21 mouse cellular contexts compared by ENCODE assay signal in the genomic region with DNA sequence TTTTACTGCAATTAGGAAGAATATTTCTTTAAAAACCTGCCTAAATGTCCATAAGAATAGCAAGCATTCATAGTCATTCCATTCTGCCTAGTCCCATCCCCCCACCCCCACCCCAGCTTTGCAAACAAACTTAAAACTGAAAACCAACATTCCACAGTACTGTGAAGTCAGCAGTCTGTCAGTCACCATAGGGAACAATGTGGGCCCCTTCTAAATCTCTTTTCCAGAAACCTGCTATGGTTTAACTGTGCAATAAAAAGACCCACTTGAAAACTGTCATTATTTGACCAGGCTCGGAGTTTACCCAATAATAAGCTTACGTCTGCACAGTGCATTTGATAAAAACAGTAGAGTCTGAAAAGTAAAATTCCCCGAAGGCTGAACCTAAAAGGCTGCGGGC. TPM values are rescaled to one million over a fixed set of nuclear protein-coding genes. Genes with fewer than 3 reads are reported as not detected.
DNase-seq lines count a peak whose midpoint lies in the region; ATAC-seq and TF ChIP-seq lines count a peak whose summit lies in the region.
"Had no signal": no experiment of that assay in that cellular context is flagged by ENCODE, and none has a peak within 500 bp of the region (broad histone marks: within the 10 kb centered on the region; RNA-seq: fewer than 3 reads in every experiment).

No protein-coding gene starts in this region.

- ATAC-seq in lung, postnatal 0 days, result no peak; the same call in 1 of the 2 replicates
- ATAC-seq in limb, embryonic 14.5 days (ENCODE audit: low FRiP score, low read depth), result peak; percentile 87
- ATAC-seq: midbrain, embryonic 15.5 days had no signal

- no peak overlapping the region for H3K4me3 ChIP-seq in kidney, adult 2 months (ENCODE audit: insufficient read depth, low read depth, low read length)
- no peak overlapping the region for H3K4me3 ChIP-seq in lung, postnatal 0 days (ENCODE audit: low read depth, low read length)
- no peak overlapping the region for H3K4me3 ChIP-seq in limb, embryonic 14.5 days (replicated peaks; ENCODE audit: low read length)
- H3K4me3 ChIP-seq: embryonic facial prominence, embryonic 13.5 days; liver, embryonic 13.5 days; midbrain, embryonic 15.5 days; stomach, embryonic 15.5 days had no signal

- H3K4me2 ChIP-seq in lung, postnatal 0 days (replicated peaks; ENCODE audit: low read depth, low read length), result no peak overlapping the region; the same call in 1 of the 2 replicates
- no peak overlapping the region for H3K4me2 ChIP-seq in limb, embryonic 14.5 days (replicated peaks; ENCODE audit: low read depth, low read length, severe bottlenecking)
- H3K4me2 ChIP-seq: embryonic facial prominence, embryonic 13.5 days; liver, embryonic 13.5 days; midbrain, embryonic 15.5 days; stomach, embryonic 15.5 days had no signal

- no peaks in the 10 kb centered on the region for H3K27me3 ChIP-seq in kidney, adult 2 months (replicated peaks; ENCODE audit: control insufficient read depth, insufficient read depth, low read length)
- H3K27me3 ChIP-seq in lung, postnatal 0 days (replicated peaks; ENCODE audit: insufficient read depth, low read length), result no peaks in the 10 kb centered on the region
- H3K27me3 ChIP-seq in limb, embryonic 14.5 days (ENCODE audit: control insufficient read depth, insufficient read depth, low read length), result no peaks in the 10 kb centered on the region
- H3K27me3 ChIP-seq: embryonic facial prominence, embryonic 13.5 days; liver, embryonic 13.5 days; midbrain, embryonic 15.5 days; stomach, embryonic 15.5 days had no signal

- H3K9ac ChIP-seq in lung, postnatal 0 days (replicated peaks; ENCODE audit: low read depth), result no peak overlapping the region
- no peak overlapping the region for H3K9ac ChIP-seq in limb, embryonic 14.5 days (ENCODE audit: low read depth, low read length, severe bottlenecking)
- H3K9ac ChIP-seq: embryonic facial prominence, embryonic 13.5 days; liver, embryonic 13.5 days; midbrain, embryonic 15.5 days; stomach, embryonic 15.5 days had no signal

- no peak for TF ChIP-seq POLR2A in kidney, adult 2 months (IDR thresholded peaks at IDR 0.05; ENCODE audit: low read depth, low read length)
- TF ChIP-seq POLR2A in limb, embryonic 14.5 days (IDR thresholded peaks at IDR 0.05; ENCODE audit: borderline replicate concordance, extremely low read depth, insufficient read depth, insufficient read length), result no peak

- H3K4me1 ChIP-seq in kidney, adult 2 months (ENCODE audit: control insufficient read depth, insufficient read depth, low read length), result peaks cover 10% of the 10 kb centered on the region
- H3K4me1 ChIP-seq in lung, postnatal 0 days (ENCODE audit: insufficient read depth, low read depth, low read length), result no peaks in the 10 kb centered on the region
- no peaks in the 10 kb centered on the region for H3K4me1 ChIP-seq in limb, embryonic 14.5 days (ENCODE audit: control insufficient read depth, insufficient read depth, low read length)
- H3K4me1 ChIP-seq: liver, embryonic 13.5 days; midbrain, embryonic 15.5 days; stomach, embryonic 15.5 days had no signal

- no peak for TF ChIP-seq CTCF in kidney, adult 2 months (conservative IDR thresholded peaks at IDR 0.05; ENCODE audit: insufficient read depth, insufficient read length, low read depth, low read length)
- no peak for TF ChIP-seq CTCF in lung, postnatal 0 days (IDR thresholded peaks at IDR 0.05)

- WGBS in kidney, adult 2 months, result 40% methylated on average over 4 of the region's 4 CpGs
- WGBS in lung, postnatal 0 days, result 53% methylated on average over 4 of the region's 4 CpGs
- WGBS in limb, embryonic 14.5 days, result 12% methylated on average over 4 of the region's 4 CpGs

- no peaks in the 10 kb centered on the region for H3K36me3 ChIP-seq in kidney, adult 2 months (ENCODE audit: control insufficient read depth, insufficient read depth, low read length)
- H3K36me3 ChIP-seq in lung, postnatal 0 days (ENCODE audit: insufficient read depth, low read length), result no peaks in the 10 kb centered on the region
- no peaks in the 10 kb centered on the region for H3K36me3 ChIP-seq in limb, embryonic 14.5 days (ENCODE audit: control insufficient read depth, insufficient read depth, low read length)
- H3K36me3 ChIP-seq: embryonic facial prominence, embryonic 13.5 days; liver, embryonic 13.5 days; midbrain, embryonic 15.5 days; stomach, embryonic 15.5 days had no signal

- TF ChIP-seq EP300 in lung, postnatal 0 days (IDR thresholded peaks at IDR 0.05), result no peak

- peak overlapping the region; percentile 45; the same call in 1 of the 2 replicates for H3K27ac ChIP-seq in kidney, adult 2 months (ENCODE audit: insufficient read depth, low read depth, low read length)
- H3K27ac ChIP-seq in lung, postnatal 0 days (ENCODE audit: low read length), result no peak overlapping the region
- peak overlapping the region; percentile 26; the same call in 1 of the 2 replicates for H3K27ac ChIP-seq in limb, embryonic 14.5 days (replicated peaks; ENCODE audit: low read depth, low read length)
- H3K27ac ChIP-seq: embryonic facial prominence, embryonic 13.5 days; liver, embryonic 13.5 days; macrophage; midbrain, embryonic 15.5 days; stomach, embryonic 15.5 days had no signal

- H3K9me3 ChIP-seq in lung, postnatal 0 days (ENCODE audit: low read length), result no peaks in the 10 kb centered on the region
- H3K9me3 ChIP-seq in limb, embryonic 14.5 days (ENCODE audit: control insufficient read depth, low read length), result no peaks in the 10 kb centered on the region
- H3K9me3 ChIP-seq: liver, embryonic 13.5 days; midbrain, embryonic 15.5 days; stomach, embryonic 15.5 days had no signal

- DNase-seq in kidney, adult 2 months, result no peak
- DNase-seq in kidney, postnatal 14 days, result no peak
- peak; percentile 11 for DNase-seq in lung, postnatal 0 days (ENCODE audit: low spot score)
- DNase-seq in lung, postnatal 36 days, result no peak
- peak; percentile 2 for DNase-seq in embryo, embryonic 11.5 days (ENCODE audit: low read depth, low spot score)
- peak; percentile 50 for DNase-seq in limb, embryonic 14.5 days (ENCODE audit: low spot score)
- DNase-seq in c-Kit-positive CD71-positive TER-119-positive erythroid progenitor cells, embryonic 14.5 days (ENCODE audit: low spot score), result no peak
- DNase-seq in right cerebral cortex, adult 2 months (ENCODE audit: low spot score in 2 of 2), result no peak
- DNase-seq: cerebellum, postnatal 10 days; gastrocnemius, postnatal 10 days; liver, embryonic 13.5 days; spleen, adult 18-20 months had no signal

RNA-seq across cellular contexts. Expression of a gene that starts 9.9 kb away (rescaled TPM):
- polyA plus RNA-seq in kidney, adult 2 months (2012; rRNA removed), result not detected in 2 replicates
- not detected in 2 replicates for polyA plus RNA-seq in lung, postnatal 0 days (2015; fragmentation: Nextera tagmentation; extraction: Ambion mirVana)
- polyA plus RNA-seq in limb, embryonic 14.5 days (2012; rRNA removed), result not detected in 2 replicates
- 1.2 TPM in 1 of 2 replicates, not detected in the other for polyA plus RNA-seq in limb, embryonic 14.5 days (2014; fragmentation: Nextera tagmentation; extraction: Ambion mirVana)
- polyA plus RNA-seq: embryonic facial prominence, embryonic 13.5 days; frontal cortex, adult 2 months; heart, embryonic 16.5 days; hindbrain, embryonic 11.5 days; large intestine, adult 2 months; liver, embryonic 13.5 days; macrophage; midbrain, embryonic 15.5 days; stomach, embryonic 15.5 days; thymus, postnatal 0 days had no signal

Comparison
In these comparisons a context has a peak if more than half of its experiments do, and no peak if none do; other contexts are left out.
1. DNase-seq: peak in lung, postnatal 0 days (single experiment), embryo, embryonic 11.5 days (single experiment) and limb, embryonic 14.5 days (single experiment); none in kidney, adult 2 months (single experiment), kidney, postnatal 14 days (single experiment), lung, postnatal 36 days (single experiment), c-Kit-positive CD71-positive TER-119-positive erythroid progenitor cells, embryonic 14.5 days (single experiment) and right cerebral cortex, adult 2 months (0 of 2).